Mouse (Mus musculus) adipose tissue, adult 10 weeks (tissue): ENCODE measurements around the gene Acsf3. TPM values are rescaled to one million over a fixed set of nuclear protein-coding genes. Genes with fewer than 3 reads are reported as not detected.

Source experiments
- polyA plus RNA-seq: library from polyadenylated mRNA; stranded (reverse); fragments of 350-450 nt; fragmentation: Illumina TruSeq; extraction: RNeasy Lipid Tissue Mini Kit (QIAGEN cat#74804); gene quantifications from one replicate; pipeline ENCODE4 v1.2.3, GENCODE M21; 2014; ENCODE audit warnings: low read depth, low replicate concordance

The Acsf3 gene
- 18.7 TPM for polyA plus RNA-seq

GRCm38 (mm10) chr8:122775285-122776155 lies at the start of gene Acsf3:
Acsf3 (plus strand) TSS chr8:122775486.

GRCm38 (mm10) chr8:122847829-122848561 lies 72.7 kb downstream of the Acsf3 start, which contains the start of gene Cdh15:
Cdh15 (plus strand) TSS chr8:122847966.

Other genes starting within 250 kb of the Acsf3 start
- 60.3 TPM for gene Piezo1, start 224.2 kb upstream of the Acsf3 start, polyA plus RNA-seq
- gene Cdt1, start 207.5 kb upstream of the Acsf3 start, polyA plus RNA-seq = 2.5 TPM
- gene Aprt, start 198.6 kb upstream of the Acsf3 start, polyA plus RNA-seq = 31.6 TPM
- 16.0 TPM for gene Galns, start 164.0 kb upstream of the Acsf3 start, polyA plus RNA-seq
- 46.1 TPM for gene Trappc2l, start 163.8 kb upstream of the Acsf3 start, polyA plus RNA-seq
- not detected for gene Pabpn1l, start 152.7 kb upstream of the Acsf3 start, polyA plus RNA-seq
- gene Cbfa2t3, start 76.4 kb upstream of the Acsf3 start, polyA plus RNA-seq = 5.3 TPM
- gene Cdh15, start 72.5 kb downstream of the Acsf3 start, polyA plus RNA-seq = not detected